Mouse (Mus musculus): ENCODE results near the gene Foxk2. TPM values are rescaled to one million over a fixed set of nuclear protein-coding genes. Genes with fewer than 3 reads are reported as not detected.

Gene Foxk2
- polyA plus RNA-seq, 1 experiment from 2014 or later: 13.5 TPM

DNA sequence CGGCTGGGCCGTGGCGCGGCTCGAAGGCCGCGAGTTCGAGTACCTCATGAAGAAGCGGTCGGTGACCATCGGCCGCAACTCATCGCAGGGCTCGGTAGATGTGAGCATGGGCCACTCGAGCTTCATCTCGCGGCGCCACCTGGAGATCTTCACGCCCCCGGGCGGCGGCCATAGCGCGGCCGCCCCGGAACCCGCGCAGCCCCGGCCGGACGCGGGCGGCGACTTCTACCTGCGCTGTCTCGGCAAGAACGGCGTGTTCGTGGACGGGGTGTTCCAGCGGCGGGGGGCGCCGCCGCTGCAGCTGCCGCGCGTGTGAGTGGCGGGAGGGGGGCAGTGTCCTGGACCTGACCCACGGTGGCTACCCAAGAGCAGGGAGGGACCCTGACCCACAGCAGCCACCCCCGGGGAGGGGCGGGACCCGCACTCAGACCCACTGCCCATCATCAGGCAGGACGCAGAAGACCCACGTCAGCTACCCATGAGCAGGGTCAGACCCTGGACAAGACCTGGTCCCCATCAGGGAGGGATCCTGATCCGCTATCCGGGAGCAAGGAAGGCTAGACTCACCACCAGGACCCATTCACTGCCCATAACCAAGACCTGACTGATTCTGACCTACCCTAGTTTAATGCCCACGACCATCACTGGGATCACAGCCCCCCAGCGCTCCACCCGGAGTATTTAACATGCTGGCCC is 569 bp downstream of the Foxk2 start:
- WGBS: under 1% methylated on average over 50 of the region's 60 CpGs
- Histone ChIP-seq H3K36me3 (ENCODE audit: control insufficient read depth, insufficient read depth, low read length) (no peaks in the 10 kb centered on the region), H3K4me1 (replicated peaks; ENCODE audit: control insufficient read depth, insufficient read depth, low read length) (0 out of 2 replicates have a peak, but pooled peaks cover 2% of the 10 kb centered on the region), H3K27ac (ENCODE audit: low read depth, low read length) (peak overlapping the region; percentile 85), H3K9ac (ENCODE audit: low read depth, low read length) (peak overlapping the region; percentile 97), H3K4me3 (ENCODE audit: low read depth, low read length) (peak overlapping the region; percentile 99), H3K4me2 (replicated peaks; ENCODE audit: low read depth, low read length) (peak overlapping the region; percentile 83), H3K9me3 (ENCODE audit: control insufficient read depth, low read length) (no peaks in the 10 kb centered on the region), H3K27me3 (ENCODE audit: control insufficient read depth, insufficient read depth, low read length) (no peaks in the 10 kb centered on the region)
- DNase-seq (ENCODE audit: low spot score) (peak; percentile 54), ATAC-seq (ENCODE audit: low FRiP score) (peak; percentile 19)

DNA sequence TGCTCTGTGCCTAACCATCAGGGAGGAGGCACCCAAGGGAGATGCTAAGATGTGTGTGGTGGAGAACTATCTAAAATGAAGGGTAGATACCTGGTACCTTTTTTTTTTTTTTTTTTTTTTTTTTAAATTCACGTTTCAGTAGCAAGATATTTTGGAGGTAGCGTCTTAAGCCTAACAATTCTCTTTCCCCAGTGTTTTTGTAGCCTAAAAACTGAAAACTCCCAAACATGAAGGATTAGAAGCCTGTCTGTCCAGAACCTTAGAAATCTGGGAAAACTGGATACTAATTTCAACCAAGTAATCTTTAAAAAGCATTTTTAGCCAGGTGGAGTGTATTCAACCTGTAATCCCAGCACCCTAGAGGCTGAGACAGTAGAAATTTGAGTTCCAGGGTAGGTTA is 1.3 kb downstream of the Foxk2 start:
- no peaks in the 10 kb centered on the region for H3K36me3 ChIP-seq (ENCODE audit: control insufficient read depth, insufficient read depth, low read length)
- H3K27me3 ChIP-seq (ENCODE audit: control insufficient read depth, insufficient read depth, low read length): no peaks in the 10 kb centered on the region
- H3K9ac ChIP-seq (ENCODE audit: low read depth, low read length): peak overlapping the region; percentile 97
- ATAC-seq (ENCODE audit: low FRiP score) (no peak), DNase-seq (ENCODE audit: low spot score) (no peak)
- WGBS: 44% methylated on average over 2 of the region's 2 CpGs
- H3K27ac ChIP-seq (ENCODE audit: low read depth, low read length): no peak overlapping the region
- no peaks in the 10 kb centered on the region for H3K9me3 ChIP-seq (ENCODE audit: control insufficient read depth, low read length)
- H3K4me1 ChIP-seq (replicated peaks; ENCODE audit: control insufficient read depth, insufficient read depth, low read length): 0 out of 2 replicates have a peak, but pooled peaks cover 2% of the 10 kb centered on the region
- H3K4me2 ChIP-seq (replicated peaks; ENCODE audit: low read depth, low read length): peak overlapping the region; percentile 83
- H3K4me3 ChIP-seq (ENCODE audit: low read depth, low read length): peak overlapping the region; percentile 99

DNA sequence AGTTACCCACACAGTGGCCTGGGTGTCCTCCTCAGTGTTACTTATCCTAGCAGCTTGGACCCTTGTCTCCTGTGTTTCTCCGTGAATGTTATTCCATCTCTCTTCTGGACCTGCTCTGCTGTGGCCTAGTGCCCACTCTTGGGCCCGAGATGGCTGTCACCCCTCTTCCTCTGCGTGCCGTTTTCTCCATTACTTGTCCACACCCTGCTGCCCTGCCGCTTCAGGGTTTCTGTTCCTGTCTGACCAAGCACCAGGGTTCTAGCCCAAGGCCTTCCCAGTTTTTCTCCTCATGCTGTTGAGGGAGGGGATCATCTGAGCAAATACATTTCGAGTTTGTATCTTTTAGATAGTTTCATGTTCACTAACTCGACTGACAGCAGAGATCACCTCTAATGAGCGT is 17.7 kb downstream of the Foxk2 start:
- no peak overlapping the region for H3K27ac ChIP-seq (ENCODE audit: low read depth, low read length)
- ATAC-seq (ENCODE audit: low FRiP score): no peak
- no peaks in the 10 kb centered on the region for H3K9me3 ChIP-seq (ENCODE audit: control insufficient read depth, low read length)
- H3K9ac ChIP-seq (ENCODE audit: low read depth, low read length): no peak overlapping the region
- no peaks in the 10 kb centered on the region for H3K4me1 ChIP-seq (replicated peaks; ENCODE audit: control insufficient read depth, insufficient read depth, low read length)
- H3K4me2 ChIP-seq (replicated peaks; ENCODE audit: low read depth, low read length): no peak overlapping the region
- no peaks in the 10 kb centered on the region for H3K27me3 ChIP-seq (ENCODE audit: control insufficient read depth, insufficient read depth, low read length)
- no peak for DNase-seq (ENCODE audit: low spot score)
- H3K4me3 ChIP-seq (ENCODE audit: low read depth, low read length): no peak overlapping the region
- WGBS: 94% methylated on average over 8 of the region's 8 CpGs
- H3K36me3 ChIP-seq (ENCODE audit: control insufficient read depth, insufficient read depth, low read length): no peaks in the 10 kb centered on the region

GRCm38 (mm10) chr11:121278011-121278410 is 18.2 kb downstream of the Foxk2 start:
- ATAC-seq (ENCODE audit: low FRiP score): no peak
- H3K9me3 ChIP-seq (ENCODE audit: control insufficient read depth, low read length): no peaks in the 10 kb centered on the region
- H3K9ac ChIP-seq (ENCODE audit: low read depth, low read length): no peak overlapping the region
- H3K4me2 ChIP-seq (replicated peaks; ENCODE audit: low read depth, low read length): no peak overlapping the region
- H3K4me3 ChIP-seq (ENCODE audit: low read depth, low read length): no peak overlapping the region
- H3K27me3 ChIP-seq (ENCODE audit: control insufficient read depth, insufficient read depth, low read length): no peaks in the 10 kb centered on the region
- no peaks in the 10 kb centered on the region for H3K4me1 ChIP-seq (replicated peaks; ENCODE audit: control insufficient read depth, insufficient read depth, low read length)
- no peaks in the 10 kb centered on the region for H3K36me3 ChIP-seq (ENCODE audit: control insufficient read depth, insufficient read depth, low read length)
- 92% methylated on average over 3 of the region's 3 CpGs for WGBS
- no peak overlapping the region for H3K27ac ChIP-seq (ENCODE audit: low read depth, low read length)
- DNase-seq (ENCODE audit: low spot score): no peak

GRCm38 (mm10) chr11:121282911-121283310 is 23.1 kb downstream of the Foxk2 start:
- no peak overlapping the region for H3K27ac ChIP-seq (ENCODE audit: low read depth, low read length)
- no peak overlapping the region for H3K4me3 ChIP-seq (ENCODE audit: low read depth, low read length)
- H3K36me3 ChIP-seq (ENCODE audit: control insufficient read depth, insufficient read depth, low read length): peaks cover 8% of the 10 kb centered on the region; the same call in 1 of the 2 replicates
- no peak for DNase-seq (ENCODE audit: low spot score)
- H3K27me3 ChIP-seq (ENCODE audit: control insufficient read depth, insufficient read depth, low read length): no peaks in the 10 kb centered on the region
- no peak overlapping the region for H3K4me2 ChIP-seq (replicated peaks; ENCODE audit: low read depth, low read length)
- no peak for ATAC-seq (ENCODE audit: low FRiP score)
- H3K4me1 ChIP-seq (replicated peaks; ENCODE audit: control insufficient read depth, insufficient read depth, low read length): no peaks in the 10 kb centered on the region
- WGBS: 86% methylated on average over 6 of the region's 6 CpGs
- H3K9ac ChIP-seq (ENCODE audit: low read depth, low read length): no peak overlapping the region
- H3K9me3 ChIP-seq (ENCODE audit: control insufficient read depth, low read length): no peaks in the 10 kb centered on the region

DNA sequence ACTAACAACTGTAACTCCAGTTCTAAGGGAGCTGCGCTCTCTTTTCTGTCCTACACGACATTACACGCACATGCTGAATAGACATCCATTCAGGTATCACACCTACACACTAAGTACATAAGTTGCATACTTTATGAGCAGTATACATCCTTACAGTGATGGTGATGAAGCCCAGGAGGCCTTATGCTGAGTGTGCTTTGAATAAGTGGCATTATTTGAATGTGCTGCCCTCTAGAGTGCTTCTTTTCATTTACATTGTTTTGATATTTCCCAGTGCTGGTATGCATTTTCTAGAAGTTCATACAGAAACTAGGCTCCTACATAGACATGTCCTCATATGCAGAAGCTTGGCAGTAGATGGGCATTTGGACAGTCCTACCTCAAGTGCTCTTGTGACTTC is 30.1 kb downstream of the Foxk2 start:
- Histone ChIP-seq H3K9ac (ENCODE audit: low read depth, low read length) (no peak overlapping the region), H3K9me3 (ENCODE audit: control insufficient read depth, low read length) (no peaks in the 10 kb centered on the region), H3K27me3 (ENCODE audit: control insufficient read depth, insufficient read depth, low read length) (no peaks in the 10 kb centered on the region), H3K36me3 (ENCODE audit: control insufficient read depth, insufficient read depth, low read length) (peaks cover 8% of the 10 kb centered on the region; the same call in 1 of the 2 replicates), H3K4me1 (replicated peaks; ENCODE audit: control insufficient read depth, insufficient read depth, low read length) (no peaks in the 10 kb centered on the region), H3K27ac (ENCODE audit: low read depth, low read length) (no peak overlapping the region), H3K4me3 (ENCODE audit: low read depth, low read length) (no peak overlapping the region), H3K4me2 (replicated peaks; ENCODE audit: low read depth, low read length) (no peak overlapping the region)
- no peak for ATAC-seq (ENCODE audit: low FRiP score)
- no peak for DNase-seq (ENCODE audit: low spot score)
- WGBS: 94% methylated on average over 3 of the region's 3 CpGs

DNA sequence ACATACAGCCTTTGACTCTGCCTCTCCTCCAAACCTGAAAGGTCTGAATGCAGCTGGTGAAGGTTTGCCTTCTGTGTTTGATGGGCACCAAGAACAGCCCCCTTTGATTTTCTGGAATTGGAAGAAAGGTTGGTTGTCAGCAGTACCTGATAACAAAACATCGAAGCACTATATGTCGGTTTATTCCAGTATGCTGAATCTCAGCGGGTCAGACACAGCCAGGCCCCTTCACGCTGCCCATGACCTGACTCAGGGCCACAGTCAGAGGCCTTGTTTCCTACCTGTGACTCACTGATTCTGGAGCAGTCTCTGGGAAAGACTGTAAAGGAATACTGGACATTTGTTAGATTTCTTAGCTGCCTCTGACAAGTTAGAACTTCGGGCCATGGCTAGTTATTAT is 35.0 kb downstream of the Foxk2 start:
- Histone ChIP-seq H3K4me2 (replicated peaks; ENCODE audit: low read depth, low read length) (no peak overlapping the region), H3K9me3 (ENCODE audit: control insufficient read depth, low read length) (no peaks in the 10 kb centered on the region), H3K27me3 (ENCODE audit: control insufficient read depth, insufficient read depth, low read length) (no peaks in the 10 kb centered on the region), H3K9ac (ENCODE audit: low read depth, low read length) (no peak overlapping the region), H3K27ac (ENCODE audit: low read depth, low read length) (no peak overlapping the region), H3K4me1 (replicated peaks; ENCODE audit: control insufficient read depth, insufficient read depth, low read length) (no peaks in the 10 kb centered on the region), H3K36me3 (ENCODE audit: control insufficient read depth, insufficient read depth, low read length) (0 out of 2 replicates have a peak, but pooled peaks cover 6% of the 10 kb centered on the region), H3K4me3 (ENCODE audit: low read depth, low read length) (no peak overlapping the region)
- 93% methylated on average over 5 of the region's 5 CpGs for WGBS
- ATAC-seq (ENCODE audit: low FRiP score): no peak
- DNase-seq (ENCODE audit: low spot score): no peak

DNA sequence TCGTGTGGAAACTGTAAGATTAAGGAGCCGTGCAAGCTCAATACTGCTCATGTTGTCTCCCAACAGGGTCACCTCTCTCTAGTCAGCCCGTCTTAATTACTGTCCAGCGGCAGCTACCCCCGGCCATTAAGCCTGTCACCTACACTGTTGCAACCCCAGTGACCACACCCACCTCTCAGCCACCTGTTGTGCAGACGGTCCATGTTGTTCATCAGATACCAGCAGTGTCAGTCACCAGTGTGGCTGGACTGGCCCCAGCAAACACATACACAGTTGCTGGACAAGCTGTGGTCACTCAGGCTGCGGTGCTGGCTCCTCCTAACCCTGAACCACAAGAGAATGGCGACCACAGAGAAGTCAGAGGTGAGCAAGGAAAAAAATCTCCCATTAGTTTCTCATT is 38.7 kb downstream of the Foxk2 start:
- H3K36me3 ChIP-seq (ENCODE audit: control insufficient read depth, insufficient read depth, low read length): peaks cover 12% of the 10 kb centered on the region
- H3K4me1 ChIP-seq (replicated peaks; ENCODE audit: control insufficient read depth, insufficient read depth, low read length): no peaks in the 10 kb centered on the region
- no peaks in the 10 kb centered on the region for H3K27me3 ChIP-seq (ENCODE audit: control insufficient read depth, insufficient read depth, low read length)
- H3K9me3 ChIP-seq (ENCODE audit: control insufficient read depth, low read length): no peaks in the 10 kb centered on the region
- H3K4me3 ChIP-seq (ENCODE audit: low read depth, low read length): no peak overlapping the region
- H3K9ac ChIP-seq (ENCODE audit: low read depth, low read length): no peak overlapping the region
- ATAC-seq (ENCODE audit: low FRiP score): no peak
- no peak overlapping the region for H3K27ac ChIP-seq (ENCODE audit: low read depth, low read length)
- H3K4me2 ChIP-seq (replicated peaks; ENCODE audit: low read depth, low read length): no peak overlapping the region
- 91% methylated on average over 8 of the region's 8 CpGs for WGBS
- DNase-seq (ENCODE audit: low spot score): no peak

DNA sequence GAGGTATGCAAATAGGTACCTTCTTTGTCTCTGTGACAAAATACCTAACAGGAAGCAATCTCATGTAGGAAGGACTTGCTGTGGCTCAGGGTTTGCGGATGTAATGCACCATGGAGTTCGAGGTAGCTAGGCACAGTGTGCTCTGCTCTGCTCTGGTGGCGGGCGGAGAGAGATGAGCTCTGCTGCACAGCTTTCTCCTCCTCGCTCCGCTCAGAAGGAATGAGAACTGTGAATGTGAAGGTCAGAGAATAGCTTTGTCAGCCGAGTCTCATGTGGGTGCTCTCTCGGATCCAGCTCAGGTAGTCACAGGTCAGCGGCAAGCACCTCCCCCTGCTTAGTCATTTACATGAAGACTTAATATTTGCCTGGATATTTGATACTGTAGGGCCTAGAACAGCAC is 40.5 kb downstream of the Foxk2 start:
- H3K4me3 ChIP-seq (ENCODE audit: low read depth, low read length): no peak overlapping the region
- H3K9me3 ChIP-seq (ENCODE audit: control insufficient read depth, low read length): no peaks in the 10 kb centered on the region
- no peak overlapping the region for H3K9ac ChIP-seq (ENCODE audit: low read depth, low read length)
- 92% methylated on average over 9 of the region's 9 CpGs for WGBS
- DNase-seq (ENCODE audit: low spot score): no peak
- no peak overlapping the region for H3K27ac ChIP-seq (ENCODE audit: low read depth, low read length)
- no peak for ATAC-seq (ENCODE audit: low FRiP score)
- no peaks in the 10 kb centered on the region for H3K4me1 ChIP-seq (replicated peaks; ENCODE audit: control insufficient read depth, insufficient read depth, low read length)
- H3K4me2 ChIP-seq (replicated peaks; ENCODE audit: low read depth, low read length): no peak overlapping the region
- H3K36me3 ChIP-seq (ENCODE audit: control insufficient read depth, insufficient read depth, low read length): peaks cover 14% of the 10 kb centered on the region
- H3K27me3 ChIP-seq (ENCODE audit: control insufficient read depth, insufficient read depth, low read length): no peaks in the 10 kb centered on the region
